In the genomic region with DNA sequence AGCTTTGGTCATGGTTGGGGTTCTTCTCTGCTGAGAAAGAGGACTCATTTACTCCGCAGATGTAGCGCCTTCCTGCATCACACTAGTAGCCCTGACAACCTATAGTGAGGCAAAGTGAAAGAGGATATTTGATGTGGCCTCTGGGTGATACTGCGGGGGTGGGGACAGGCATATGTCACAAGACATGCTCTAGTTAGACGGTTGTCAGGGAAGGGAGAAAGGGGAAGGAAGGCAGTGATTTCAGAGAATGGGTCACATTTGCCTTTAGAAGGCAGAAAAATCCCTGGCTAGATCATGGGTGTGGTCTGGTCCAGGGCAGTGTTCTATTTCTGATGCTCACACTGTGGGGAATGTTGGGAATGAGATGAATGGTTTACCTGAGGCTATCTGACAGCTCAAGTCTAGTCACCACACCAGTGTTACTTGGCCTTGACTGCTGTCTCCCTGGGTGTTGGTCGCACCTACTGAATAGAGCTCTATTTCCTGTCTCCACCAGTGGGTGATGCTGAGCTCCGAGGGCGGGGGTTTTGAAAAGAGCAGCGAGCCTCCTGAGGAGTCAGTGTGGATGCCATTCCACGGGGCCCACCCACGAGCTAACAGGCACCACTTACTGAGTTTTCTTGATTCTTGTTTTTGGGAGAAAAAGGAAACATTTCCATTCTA, we compare ENCODE assay signal across 10 mouse cellular contexts. TPM values are rescaled to one million over a fixed set of nuclear protein-coding genes. Genes with fewer than 3 reads are reported as not detected.
DNase-seq lines count a peak whose midpoint lies in the region; ATAC-seq and TF ChIP-seq lines count a peak whose summit lies in the region.
"Had no signal": no experiment of that assay in that cellular context is flagged by ENCODE, and none has a peak within 500 bp of the region (broad histone marks: within the 10 kb centered on the region; RNA-seq: fewer than 3 reads in every experiment).

No protein-coding gene starts in this region.

- H3K4me2 ChIP-seq in liver, postnatal 0 days (ENCODE audit: low read depth, low read length) = no peak overlapping the region
- no peak overlapping the region for H3K4me2 ChIP-seq in liver, embryonic 11.5 days
- H3K4me2 ChIP-seq: forebrain, embryonic 15.5 days had no signal

- TF ChIP-seq POLR2A in bone marrow macrophage, adult 2 months (IDR thresholded peaks at IDR 0.05; ENCODE audit: borderline replicate concordance, low read depth, low read length) = no peak

- H3K4me1 ChIP-seq in liver, postnatal 0 days (ENCODE audit: insufficient read depth) = peaks cover 14% of the 10 kb centered on the region
- H3K4me1 ChIP-seq in liver, embryonic 11.5 days (replicated peaks; ENCODE audit: control insufficient read depth, insufficient read depth, low read length) = no peaks in the 10 kb centered on the region; the same call in 1 of the 2 replicates
- H3K4me1 ChIP-seq in bone marrow macrophage, adult 2 months (ENCODE audit: control insufficient read depth, insufficient read depth, low read length) = peaks cover 45% of the 10 kb centered on the region

- TF ChIP-seq CTCF in liver, postnatal 0 days (IDR thresholded peaks at IDR 0.05; ENCODE audit: low read depth) = 0 out of 2 replicates have a peak, but pooled peaks have one; percentile 14
- 0 out of 2 replicates have a peak, but pooled peaks have one; percentile 7 for TF ChIP-seq CTCF in bone marrow macrophage, adult 2 months (IDR thresholded peaks at IDR 0.05; ENCODE audit: low read depth, low read length)

- WGBS in liver, postnatal 0 days (ENCODE audit: insufficient replicate concordance) = 47% methylated on average over 10 of the region's 10 CpGs
- WGBS in liver, embryonic 11.5 days = 64% methylated on average over 10 of the region's 10 CpGs

- no peak for TF ChIP-seq EP300 in liver, postnatal 0 days (IDR thresholded peaks at IDR 0.05; ENCODE audit: low read depth)

- ATAC-seq in liver, postnatal 0 days = 0 out of 2 replicates have a peak, but pooled peaks have one; percentile 20
- ATAC-seq in liver, embryonic 11.5 days (replicated peaks; ENCODE audit: low FRiP score) = no peak
- ATAC-seq: forebrain, embryonic 15.5 days had no signal

- peaks cover 19% of the 10 kb centered on the region for H3K27me3 ChIP-seq in liver, postnatal 0 days (ENCODE audit: insufficient read depth, low read length)
- H3K27me3 ChIP-seq in liver, embryonic 11.5 days (replicated peaks; ENCODE audit: control insufficient read depth, insufficient read depth, low read length) = peaks cover 24% of the 10 kb centered on the region

- H3K9ac ChIP-seq in liver, postnatal 0 days (replicated peaks) = no peak overlapping the region
- no peak overlapping the region for H3K9ac ChIP-seq in liver, embryonic 11.5 days (ENCODE audit: low read depth, low read length)
- H3K9ac ChIP-seq: forebrain, embryonic 15.5 days had no signal

- no peaks in the 10 kb centered on the region for H3K9me3 ChIP-seq in liver, postnatal 0 days (ENCODE audit: low read length)
- no peaks in the 10 kb centered on the region for H3K9me3 ChIP-seq in liver, embryonic 11.5 days (ENCODE audit: control insufficient read depth, low read length)
- H3K9me3 ChIP-seq: embryonic facial prominence, embryonic 10.5 days; forebrain, embryonic 15.5 days had no signal

- no peak overlapping the region for H3K4me3 ChIP-seq in liver, postnatal 0 days (ENCODE audit: low read depth, low read length)
- H3K4me3 ChIP-seq in liver, embryonic 11.5 days (ENCODE audit: low read depth, low read length) = no peak overlapping the region
- peak overlapping the region; percentile 9; the same call in 1 of the 2 replicates for H3K4me3 ChIP-seq in bone marrow macrophage, adult 2 months (ENCODE audit: insufficient read depth, low read length)
- H3K4me3 ChIP-seq: embryonic facial prominence, embryonic 10.5 days; forebrain, embryonic 15.5 days had no signal

- DNase-seq in liver, postnatal 0 days = no peak
- no peak for DNase-seq in liver, embryonic 11.5 days (ENCODE audit: low spot score)
- DNase-seq in monocyte, adult 2 months (ENCODE audit: low read depth in 1 of 2, low spot score in 2 of 2) = peak; percentile 80 to 86
- DNase-seq in thymus, postnatal 36 days = peak; percentile 22 to 34
- DNase-seq in yolk sac, embryonic 10.5 days (ENCODE audit: low spot score) = no peak
- no peak for DNase-seq in cerebellum, postnatal 4 days (ENCODE audit: low spot score in 2 of 2)
- DNase-seq in MN1 (ENCODE audit: low spot score) = no peak

- H3K36me3 ChIP-seq in liver, postnatal 0 days (replicated peaks; ENCODE audit: insufficient read depth, low read length) = no peaks in the 10 kb centered on the region
- no peaks in the 10 kb centered on the region for H3K36me3 ChIP-seq in liver, embryonic 11.5 days (ENCODE audit: control insufficient read depth, insufficient read depth, low read length)
- H3K36me3 ChIP-seq: embryonic facial prominence, embryonic 10.5 days; forebrain, embryonic 15.5 days had no signal

- H3K27ac ChIP-seq in liver, postnatal 0 days (ENCODE audit: low read depth) = no peak overlapping the region
- no peak overlapping the region for H3K27ac ChIP-seq in liver, embryonic 11.5 days (ENCODE audit: low read depth, low read length)
- H3K27ac ChIP-seq in bone marrow macrophage, adult 2 months (ENCODE audit: insufficient read depth, low read depth, low read length) = peak overlapping the region; percentile 89
- H3K27ac ChIP-seq: embryonic facial prominence, embryonic 10.5 days; forebrain, embryonic 15.5 days had no signal

RNA-seq across cellular contexts. Expression of gene Cd83, which starts 4.5 kb away (rescaled TPM):
- 1.9 and 2.0 TPM in 2 replicates for polyA plus RNA-seq in liver, postnatal 0 days (2015; fragmentation: Nextera tagmentation; extraction: Ambion mirVana)
- 1.3 and 1.8 TPM in 2 replicates for polyA plus RNA-seq in liver, embryonic 11.5 days (2014; fragmentation: Nextera tagmentation; extraction: Ambion mirVana)
- polyA plus RNA-seq in bone marrow macrophage, adult 2 months (2012; ENCODE audit: insufficient read depth, insufficient read length, missing spikeins) = 43.3 and 44.5 TPM in 2 replicates

Comparison
In these comparisons a context has a peak if more than half of its experiments do, and no peak if none do; other contexts are left out.
1. DNase-seq: peak in monocyte, adult 2 months (2 of 2) and thymus, postnatal 36 days (2 of 2); none in liver, postnatal 0 days (single experiment), liver, embryonic 11.5 days (single experiment), yolk sac, embryonic 10.5 days (single experiment), cerebellum, postnatal 4 days (0 of 2) and MN1 (single experiment).
2. RNA of gene Cd83, which starts 4.5 kb away (polyA plus RNA-seq): 43.3 to 44.5 TPM in bone marrow macrophage, adult 2 months; 1.9 to 2.0 TPM in liver, postnatal 0 days and 1.3 to 1.8 TPM in liver, embryonic 11.5 days; every median in the first group is over 10 times any median in the second.